Mouse (Mus musculus) E14TG2a.4 (cell line): ENCODE data around the gene Axin2.

Experiments
- H3K27me3 ChIP-seq: 2 replicates; pipeline ENCODE4 v1.6.1; 2014; ENCODE audit warnings: low read length, control low read depth; ENCODE audit not compliant: insufficient read depth
- H3K36me3 ChIP-seq: 2 replicates; pipeline ENCODE4 v1.6.1; 2014; ENCODE audit warnings: low read length, control low read depth; ENCODE audit not compliant: insufficient read depth
- H3K4me1 ChIP-seq: replicated peaks from 2 replicates; pipeline ENCODE4 v1.6.1; 2014; ENCODE audit warnings: low read depth, low read length, control low read depth
- H3K4me3 ChIP-seq: replicated peaks from 2 replicates; pipeline ENCODE4 v1.5.1; 2014; ENCODE audit warnings: mild to moderate bottlenecking, low read length
- H3K9me3 ChIP-seq: 2 replicates; pipeline ENCODE4 v1.6.1; 2014; ENCODE audit warnings: low read length, control low read depth
- CTCF ChIP-seq: conservative IDR thresholded peaks from 2 replicates; pipeline ENCODE4 v1.5.1; 2014; ENCODE audit warnings: low read length
- NANOG ChIP-seq: IDR thresholded peaks from 2 replicates; pipeline ENCODE4 v1.6.1; 2014; ENCODE audit warnings: borderline replicate concordance, low read length, mixed read lengths
- POU5F1 ChIP-seq: IDR thresholded peaks from 2 replicates; pipeline ENCODE4 v1.6.1; 2014; ENCODE audit warnings: low read length, borderline replicate concordance

Axin2 gene

GRCm38 (mm10) chr11:108910903-108911302, 9.2 kb upstream of the Axin2 start:
- Histone ChIP-seq H3K4me1 (peaks cover 80% of the 10 kb centered on the region), H3K27me3 (peaks cover 29% of the 10 kb centered on the region)

GRCm38 (mm10) chr11:108912174-108912573, 8.0 kb upstream of the Axin2 start:
- peaks cover 12% of the 10 kb centered on the region for H3K9me3 ChIP-seq
- H3K36me3 ChIP-seq = no peaks in the 10 kb centered on the region
- H3K4me3 ChIP-seq = 0 out of 2 replicates have a peak overlapping the region, but pooled peaks have one; percentile 7
- peaks cover 24% of the 10 kb centered on the region for H3K27me3 ChIP-seq
- H3K4me1 ChIP-seq = peaks cover 79% of the 10 kb centered on the region
- no peak for TF ChIP-seq NANOG
- no peak for TF ChIP-seq CTCF

More at GRCm38 (mm10) chr11:108910903-108911302, 9.2 kb upstream of the Axin2 start:
- Histone ChIP-seq H3K36me3 (no peaks in the 10 kb centered on the region), H3K4me3 (0 out of 2 replicates have a peak overlapping the region, but pooled peaks have one; percentile 53), H3K9me3 (peaks cover 3% of the 10 kb centered on the region; the same call in 1 of the 2 replicates)
- TF ChIP-seq POU5F1 = no peak
- TF ChIP-seq CTCF = no peak
- TF ChIP-seq NANOG = no peak

DNA sequence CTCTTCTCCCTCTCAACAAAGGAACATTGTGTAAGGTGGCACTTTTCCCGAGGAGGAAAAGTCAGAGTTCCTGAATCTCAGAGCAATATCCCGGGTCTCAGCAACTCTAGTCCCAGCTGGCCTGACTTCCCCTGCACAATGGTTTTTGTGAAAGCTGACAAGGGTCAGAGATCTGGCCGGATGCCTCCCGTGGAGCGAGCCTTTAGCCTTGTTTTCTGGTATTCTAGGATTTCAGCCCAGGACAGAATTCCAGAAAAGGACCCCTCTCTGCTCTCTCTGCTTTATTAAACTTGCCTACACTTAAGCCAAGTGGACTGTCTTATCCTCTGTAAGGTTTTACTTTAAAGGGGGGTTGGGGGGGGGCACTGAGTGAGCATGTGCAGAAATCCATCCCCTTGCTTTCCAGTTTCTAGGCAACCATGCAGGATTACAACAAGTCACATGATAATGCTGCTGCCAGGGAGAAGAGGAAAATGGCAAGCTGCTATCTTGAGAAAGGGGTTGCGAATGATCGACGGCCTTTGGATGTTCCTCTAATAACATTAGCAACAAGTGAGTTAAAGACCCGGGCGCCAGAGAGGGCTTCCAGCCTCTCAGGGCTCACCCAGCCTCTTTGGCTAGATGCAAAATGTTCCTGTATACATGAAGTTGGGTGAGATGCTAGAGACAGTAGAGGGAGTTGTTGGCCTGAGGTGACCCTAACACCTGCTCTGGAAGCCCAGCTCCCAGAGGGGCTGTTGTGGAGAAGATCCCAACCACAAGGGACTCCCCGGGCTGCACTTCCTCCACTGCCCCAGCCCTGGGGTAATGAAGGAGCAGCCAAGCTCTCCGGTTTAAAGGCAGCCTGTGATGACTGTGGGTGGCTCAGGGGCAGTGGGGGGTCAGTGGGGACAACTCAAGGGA, 2.5 kb upstream of the Axin2 start:
- TF ChIP-seq NANOG (no peak), POU5F1 (no peak), CTCF (no peak)
- 0 out of 2 replicates have a peak overlapping the region, but pooled peaks have one; percentile 29 for H3K4me3 ChIP-seq
- no peaks in the 10 kb centered on the region for H3K36me3 ChIP-seq
- peaks cover 28% of the 10 kb centered on the region for H3K27me3 ChIP-seq
- peaks cover 59% of the 10 kb centered on the region for H3K4me1 ChIP-seq
- peaks cover 12% of the 10 kb centered on the region for H3K9me3 ChIP-seq

GRCm38 (mm10) chr11:108920636-108921505, 722 bp downstream of the Axin2 start:
- peaks cover 26% of the 10 kb centered on the region for H3K27me3 ChIP-seq
- H3K4me1 ChIP-seq = peaks cover 77% of the 10 kb centered on the region
- peaks cover 13% of the 10 kb centered on the region; the same call in 1 of the 2 replicates for H3K36me3 ChIP-seq
- no peak for TF ChIP-seq CTCF
- TF ChIP-seq NANOG = no peak
- H3K9me3 ChIP-seq = peaks cover 9% of the 10 kb centered on the region
- H3K4me3 ChIP-seq = peak overlapping the region; percentile 91

DNA sequence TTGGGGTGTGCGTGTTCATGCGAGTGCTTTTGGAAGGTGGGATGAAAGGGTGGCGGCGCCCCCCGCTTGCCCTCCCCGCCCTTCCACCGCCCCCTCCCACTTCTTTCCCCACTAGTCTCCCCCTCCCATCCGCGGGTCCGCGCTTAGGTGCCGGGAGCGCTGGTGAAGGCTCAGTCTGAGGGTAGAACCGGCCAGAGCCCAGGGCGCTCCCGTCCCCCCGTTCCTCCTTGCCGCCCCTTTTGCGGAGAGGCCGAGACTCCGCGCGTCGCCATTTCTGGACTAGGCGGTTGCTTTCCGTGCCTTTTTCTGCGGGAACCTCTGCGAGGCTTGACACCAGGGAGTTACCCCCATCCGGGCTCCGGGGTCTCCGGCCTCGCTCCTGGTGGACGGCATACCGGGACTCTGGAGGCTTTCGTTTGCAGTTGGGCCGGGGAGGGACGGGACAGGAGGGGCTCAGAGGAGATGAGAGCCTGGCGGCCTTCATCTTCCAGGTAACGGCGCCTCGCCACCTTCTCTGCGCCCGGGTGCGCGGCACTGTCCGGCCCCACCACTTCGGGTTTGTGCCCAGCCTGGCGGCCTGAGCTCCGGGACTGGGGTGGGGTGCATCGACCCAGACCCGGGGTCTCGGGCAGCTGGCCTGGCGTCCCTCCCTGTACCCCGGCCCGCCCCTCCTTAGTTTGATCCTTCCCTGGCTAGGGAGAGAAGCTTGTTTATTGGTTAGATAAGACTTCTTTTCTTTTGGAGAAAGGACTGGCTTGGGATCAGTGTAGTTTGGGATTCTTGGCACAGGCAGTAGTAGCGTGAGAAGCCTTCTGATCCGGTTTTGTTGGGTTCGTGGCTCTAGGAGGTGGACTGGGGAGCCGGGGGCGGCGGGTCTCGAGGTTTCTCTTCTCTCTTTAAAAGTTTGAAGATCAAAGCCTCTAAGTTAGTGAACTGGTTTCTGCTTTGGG, 1.6 kb downstream of the Axin2 start:
- peaks cover 71% of the 10 kb centered on the region for H3K4me1 ChIP-seq
- H3K27me3 ChIP-seq = peaks cover 26% of the 10 kb centered on the region
- H3K4me3 ChIP-seq = peak overlapping the region; percentile 91
- peaks cover 2% of the 10 kb centered on the region for H3K9me3 ChIP-seq
- TF ChIP-seq NANOG (no peak), CTCF (no peak), POU5F1 (no peak)
- H3K36me3 ChIP-seq = peaks cover 14% of the 10 kb centered on the region; the same call in 1 of the 2 replicates

GRCm38 (mm10) chr11:108922511-108923187, 2.5 kb downstream of the Axin2 start:
- no peaks in the 10 kb centered on the region for H3K9me3 ChIP-seq
- peaks cover 64% of the 10 kb centered on the region for H3K4me1 ChIP-seq
- peaks cover 14% of the 10 kb centered on the region; the same call in 1 of the 2 replicates for H3K36me3 ChIP-seq
- H3K27me3 ChIP-seq = peaks cover 26% of the 10 kb centered on the region
- TF ChIP-seq POU5F1 (no peak), NANOG (no peak), CTCF (no peak)
- H3K4me3 ChIP-seq = peak overlapping the region; percentile 91

DNA sequence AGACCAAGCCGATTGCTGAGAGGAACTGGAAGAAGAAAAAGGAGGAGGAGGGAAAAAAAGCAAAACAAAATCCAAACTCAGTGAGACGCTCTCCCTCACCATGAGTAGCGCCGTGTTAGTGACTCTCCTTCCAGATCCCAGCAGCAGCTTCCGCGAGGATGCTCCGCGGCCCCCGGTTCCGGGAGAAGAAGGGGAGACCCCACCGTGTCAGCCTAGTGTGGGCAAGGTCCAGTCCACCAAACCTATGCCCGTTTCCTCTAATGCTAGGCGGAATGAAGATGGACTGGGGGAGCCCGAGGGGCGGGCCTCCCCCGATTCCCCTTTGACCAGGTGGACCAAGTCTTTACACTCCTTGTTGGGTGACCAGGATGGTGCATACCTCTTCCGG, 3.0 kb downstream of the Axin2 start:
- Histone ChIP-seq H3K4me3 (peak overlapping the region; percentile 61), H3K9me3 (no peaks in the 10 kb centered on the region), H3K4me1 (peaks cover 60% of the 10 kb centered on the region), H3K36me3 (peaks cover 14% of the 10 kb centered on the region; the same call in 1 of the 2 replicates), H3K27me3 (peaks cover 26% of the 10 kb centered on the region)
- TF ChIP-seq NANOG (no peak), CTCF (no peak), POU5F1 (no peak)
